Mouse (Mus musculus): ENCODE measurements around the gene Pitx3. TPM values are rescaled to one million over a fixed set of nuclear protein-coding genes. Genes with fewer than 3 reads are reported as not detected.

Gene Pitx3
- polyA plus RNA-seq, 2 experiments, result not detected

DNA sequence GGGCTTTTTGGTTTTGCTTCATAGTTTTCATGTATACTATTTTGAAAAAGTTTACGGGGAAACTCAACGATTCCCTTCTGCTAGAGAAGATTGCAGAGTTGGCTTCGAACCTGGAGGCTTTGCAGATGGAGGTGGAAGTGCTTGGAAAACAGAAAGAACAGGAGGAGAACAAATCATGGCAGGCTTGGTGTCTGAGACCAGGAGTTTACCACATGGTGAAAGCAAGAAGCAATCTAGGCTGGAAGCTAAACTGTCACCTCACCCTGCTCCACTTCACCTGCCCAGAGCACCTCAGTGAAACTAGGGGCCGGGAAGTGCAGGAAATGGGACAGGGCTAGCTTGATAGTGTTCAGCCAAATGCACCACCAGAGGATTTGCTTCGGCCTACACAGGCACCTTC is 51.7 kb downstream of the Pitx3 start:
- H3K36me3 ChIP-seq (replicated peaks; ENCODE audit: control insufficient read depth, insufficient read depth, low read depth), result no peaks in the 10 kb centered on the region
- ATAC-seq (ENCODE audit: insufficient read depth), result no peak
- H3K4me1 ChIP-seq (replicated peaks; ENCODE audit: control insufficient read depth in 2 of 2, insufficient read depth in 2 of 2, low read length in 1 of 2), result no peaks in the 10 kb centered on the region
- no peak for DNase-seq (ENCODE audit: low read depth in 3 of 3, low spot score in 3 of 3)
- no peak overlapping the region for H3K4me2 ChIP-seq (ENCODE audit: low read depth)
- no peak overlapping the region for H3K27ac ChIP-seq
- no peak for TF ChIP-seq CTCF (IDR thresholded peaks at IDR 0.05; ENCODE audit: low read depth)
- no peak for TF ChIP-seq EP300 (IDR thresholded peaks at IDR 0.05; ENCODE audit: low read depth)
- no peaks in the 10 kb centered on the region for H3K27me3 ChIP-seq (ENCODE audit: control insufficient read depth, insufficient read depth, low read length)
- WGBS (ENCODE audit: insufficient replicate concordance), result 66% methylated on average over 5 of the region's 5 CpGs
- H3K9me3 ChIP-seq (ENCODE audit: control insufficient read depth, low read length), result no peaks in the 10 kb centered on the region
- H3K9ac ChIP-seq (replicated peaks), result no peak overlapping the region
- H3K4me3 ChIP-seq (ENCODE audit: insufficient read depth in 1 of 2, low read depth in 2 of 2, low read length in 2 of 2), result no peak overlapping the region

DNA sequence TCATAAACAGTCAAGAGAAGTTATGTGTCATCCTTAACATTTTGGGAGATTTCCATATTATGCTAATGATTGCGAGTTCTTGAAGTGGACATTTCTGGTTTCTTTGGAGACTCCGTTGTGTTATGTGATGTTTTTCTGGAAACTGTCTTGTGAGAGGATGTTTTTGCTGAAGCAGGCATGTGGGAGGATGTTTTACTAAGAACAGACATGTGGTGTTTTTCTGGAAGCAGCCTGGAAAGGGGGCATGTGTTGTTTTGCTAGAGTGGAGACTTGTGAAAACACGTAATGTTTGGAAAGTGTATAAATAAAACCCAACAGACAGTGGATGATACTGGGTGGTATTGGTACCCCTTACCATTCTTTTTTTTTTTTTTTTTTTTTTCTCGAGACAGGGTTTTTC is 52.8 kb downstream of the Pitx3 start:
- no peak overlapping the region for H3K9ac ChIP-seq (replicated peaks)
- ATAC-seq (ENCODE audit: insufficient read depth) (no peak), DNase-seq (ENCODE audit: low read depth in 3 of 3, low spot score in 3 of 3) (no peak)
- H3K27ac ChIP-seq, result no peak overlapping the region
- H3K4me2 ChIP-seq (ENCODE audit: low read depth), result no peak overlapping the region
- no peaks in the 10 kb centered on the region for H3K36me3 ChIP-seq (replicated peaks; ENCODE audit: control insufficient read depth, insufficient read depth, low read depth)
- 73% methylated on average over 3 of the region's 4 CpGs for WGBS (ENCODE audit: insufficient replicate concordance)
- no peaks in the 10 kb centered on the region for H3K4me1 ChIP-seq (replicated peaks; ENCODE audit: control insufficient read depth in 2 of 2, insufficient read depth in 2 of 2, low read length in 1 of 2)
- H3K9me3 ChIP-seq (ENCODE audit: control insufficient read depth, low read length), result no peaks in the 10 kb centered on the region
- H3K4me3 ChIP-seq (ENCODE audit: insufficient read depth in 1 of 2, low read depth in 2 of 2, low read length in 2 of 2), result no peak overlapping the region
- no peak for TF ChIP-seq EP300 (IDR thresholded peaks at IDR 0.05; ENCODE audit: low read depth)
- TF ChIP-seq CTCF (IDR thresholded peaks at IDR 0.05; ENCODE audit: low read depth), result no peak
- no peaks in the 10 kb centered on the region for H3K27me3 ChIP-seq (ENCODE audit: control insufficient read depth, insufficient read depth, low read length)

DNA sequence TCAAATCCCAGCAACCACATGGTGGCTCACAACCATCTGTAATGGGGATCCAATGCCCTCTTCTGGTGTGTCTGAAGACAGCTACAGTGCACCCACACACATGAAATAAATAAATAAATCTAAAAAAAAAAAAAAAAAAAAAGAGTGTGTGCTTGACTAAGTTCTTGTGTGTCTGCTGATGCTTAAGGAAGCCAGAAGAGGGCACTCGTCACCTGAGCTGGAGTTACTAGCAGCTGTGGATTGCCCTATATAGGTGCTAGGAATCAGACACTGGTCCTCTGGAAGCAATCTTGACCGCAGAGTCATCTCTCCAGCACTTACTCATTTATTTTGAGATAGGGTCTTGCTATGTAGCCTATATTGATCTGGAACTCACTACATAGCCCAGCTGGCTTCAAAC is 54.0 kb downstream of the Pitx3 start:
- H3K36me3 ChIP-seq (replicated peaks; ENCODE audit: control insufficient read depth, insufficient read depth, low read depth), result no peaks in the 10 kb centered on the region
- H3K4me3 ChIP-seq (ENCODE audit: insufficient read depth in 1 of 2, low read depth in 2 of 2, low read length in 2 of 2), result no peak overlapping the region
- ATAC-seq (ENCODE audit: insufficient read depth) (no peak), DNase-seq (ENCODE audit: low read depth in 3 of 3, low spot score in 3 of 3) (no peak)
- H3K27me3 ChIP-seq (ENCODE audit: control insufficient read depth, insufficient read depth, low read length), result no peaks in the 10 kb centered on the region
- no peak overlapping the region for H3K9ac ChIP-seq (replicated peaks)
- no peak overlapping the region for H3K4me2 ChIP-seq (ENCODE audit: low read depth)
- H3K27ac ChIP-seq, result no peak overlapping the region
- 71% methylated on average over 2 of the region's 2 CpGs for WGBS (ENCODE audit: insufficient replicate concordance)
- no peaks in the 10 kb centered on the region for H3K4me1 ChIP-seq (replicated peaks; ENCODE audit: control insufficient read depth in 2 of 2, insufficient read depth in 2 of 2, low read length in 1 of 2)
- no peak for TF ChIP-seq CTCF (IDR thresholded peaks at IDR 0.05; ENCODE audit: low read depth)
- no peak for TF ChIP-seq EP300 (IDR thresholded peaks at IDR 0.05; ENCODE audit: low read depth)
- no peaks in the 10 kb centered on the region for H3K9me3 ChIP-seq (ENCODE audit: control insufficient read depth, low read length)

DNA sequence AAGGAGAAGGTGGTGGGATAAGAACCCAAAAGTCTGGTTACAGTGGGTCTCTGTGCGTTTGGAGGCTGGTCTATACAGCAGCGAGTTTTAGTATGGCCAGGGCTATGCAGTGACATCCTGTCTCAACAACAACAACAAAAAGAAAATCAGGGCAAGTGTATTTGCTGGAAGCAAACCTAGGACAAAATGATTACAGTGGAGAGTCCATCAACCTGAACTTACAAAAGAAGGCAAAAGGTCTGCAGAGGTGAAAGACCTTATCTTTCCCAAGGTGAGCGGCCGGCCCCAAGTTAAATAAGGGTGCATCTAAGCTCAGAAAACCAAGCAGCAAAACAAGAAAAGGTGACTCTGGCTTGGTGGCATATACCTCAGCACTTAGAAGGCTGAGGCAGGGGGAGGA is 56.5 kb downstream of the Pitx3 start:
- ATAC-seq (ENCODE audit: insufficient read depth) (no peak), DNase-seq (ENCODE audit: low read depth in 3 of 3, low spot score in 3 of 3) (no peak)
- Histone ChIP-seq H3K9ac (replicated peaks) (no peak overlapping the region), H3K36me3 (replicated peaks; ENCODE audit: control insufficient read depth, insufficient read depth, low read depth) (no peaks in the 10 kb centered on the region), H3K27me3 (ENCODE audit: control insufficient read depth, insufficient read depth, low read length) (no peaks in the 10 kb centered on the region), H3K4me2 (ENCODE audit: low read depth) (no peak overlapping the region), H3K4me1 (replicated peaks; ENCODE audit: control insufficient read depth in 2 of 2, insufficient read depth in 2 of 2, low read length in 1 of 2) (no peaks in the 10 kb centered on the region; a peak in 1 of 4 replicates), H3K27ac (no peak overlapping the region), H3K4me3 (ENCODE audit: insufficient read depth in 1 of 2, low read depth in 2 of 2, low read length in 2 of 2) (no peak overlapping the region), H3K9me3 (ENCODE audit: control insufficient read depth, low read length) (no peaks in the 10 kb centered on the region)
- no peak for TF ChIP-seq EP300 (IDR thresholded peaks at IDR 0.05; ENCODE audit: low read depth)
- TF ChIP-seq CTCF (IDR thresholded peaks at IDR 0.05; ENCODE audit: low read depth), result no peak
- WGBS (ENCODE audit: insufficient replicate concordance), result 75% methylated on average over 4 of the region's 4 CpGs

DNA sequence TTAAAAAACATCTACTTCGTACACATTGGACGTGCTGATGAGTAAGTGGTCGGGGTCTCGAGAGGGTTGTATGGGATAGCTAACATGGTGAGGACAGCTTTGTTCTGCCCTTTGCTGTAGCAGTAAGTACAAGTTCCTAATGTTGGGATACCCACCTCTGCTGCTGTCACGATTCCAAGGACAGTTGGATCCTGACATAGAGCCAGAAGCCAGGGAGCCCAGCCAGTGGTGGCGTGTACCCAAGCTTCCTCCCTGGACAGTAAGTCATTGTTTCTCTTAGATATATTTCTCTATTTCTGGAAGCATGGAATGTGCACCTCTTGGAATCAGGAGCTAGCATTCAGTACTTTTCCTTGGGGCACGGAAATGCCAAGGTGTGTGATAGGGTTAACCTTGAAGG is 60.3 kb downstream of the Pitx3 start:
- 76% methylated on average over 7 of the region's 7 CpGs for WGBS (ENCODE audit: insufficient replicate concordance)
- TF ChIP-seq EP300 (IDR thresholded peaks at IDR 0.05; ENCODE audit: low read depth), result no peak
- TF ChIP-seq CTCF (IDR thresholded peaks at IDR 0.05; ENCODE audit: low read depth), result no peak
- Histone ChIP-seq H3K4me3 (ENCODE audit: insufficient read depth in 1 of 2, low read depth in 2 of 2, low read length in 2 of 2) (no peak overlapping the region), H3K4me1 (replicated peaks; ENCODE audit: control insufficient read depth in 2 of 2, insufficient read depth in 2 of 2, low read length in 1 of 2) (no peaks in the 10 kb centered on the region; a peak in 1 of 4 replicates), H3K9ac (replicated peaks) (no peak overlapping the region), H3K36me3 (replicated peaks; ENCODE audit: control insufficient read depth, insufficient read depth, low read depth) (peaks cover 24% of the 10 kb centered on the region), H3K4me2 (ENCODE audit: low read depth) (no peak overlapping the region), H3K27ac (no peak overlapping the region), H3K27me3 (ENCODE audit: control insufficient read depth, insufficient read depth, low read length) (no peaks in the 10 kb centered on the region), H3K9me3 (ENCODE audit: control insufficient read depth, low read length) (no peaks in the 10 kb centered on the region)
- ATAC-seq (ENCODE audit: insufficient read depth) (no peak), DNase-seq (ENCODE audit: low read depth in 3 of 3, low spot score in 3 of 3) (no peak)
